Mouse (Mus musculus) T-helper 1 cell (primary cell): ENCODE measurements around the gene Gsc2.

Experiments used
- in situ Hi-C: fragments of 300-600 bp; cut with MboI, MseI; formaldehyde crosslinking; loops from one replicate; pipeline ENCODE4 v1.15.1; 2025; ENCODE audit warnings: high pct_unique_total_duplicates

The Gsc2 gene

GRCm38 (mm10) chr16:17922163-17922538 lies 7.3 kb upstream of the Gsc2 start:
- in situ Hi-C loops, result no loop called here

GRCm38 (mm10) chr16:17921325-17922162 lies 6.7 kb upstream of the Gsc2 start:
- in situ Hi-C loops, result no loop called here

- in situ Hi-C loops, result no loop called here
These were observed 5.7 kb upstream of the Gsc2 start for GRCm38 (mm10) chr16:17920586-17920985.

GRCm38 (mm10) chr16:17911052-17911595 lies 3.7 kb downstream of the Gsc2 start, which contains the start of gene Ess2:
Gene Ess2 (minus strand): TSS chr16:17911348.
- in situ Hi-C loops, result no loop called here

GRCm38 (mm10) chr16:17898462-17898861 lies 16.4 kb downstream of the Gsc2 start, which contains the start of the genes Dgcr2 and Tssk2:
Gene Dgcr2 (minus strand): TSS chr16:17898562.
Gene Tssk2 (plus strand): TSS chr16:17898637.
- in situ Hi-C loops, result loop anchor here (10.0 kb wide), 1 partner anchor 936 kb away; the partner anchor contains the start of genes 2510002D24Rik and Gm28539

GRCm38 (mm10) chr16:17896091-17896490 lies 18.8 kb downstream of the Gsc2 start:
- in situ Hi-C loops, result loop anchor here (10.0 kb wide), 1 partner anchor 939 kb away; the partner anchor contains the start of genes 2510002D24Rik and Gm28539

GRCm38 (mm10) chr16:17893923-17894322 lies 20.9 kb downstream of the Gsc2 start, which contains the start of gene Tssk1:
Gene Tssk1 (plus strand): TSS chr16:17894223.
- in situ Hi-C loops, result loop anchor here (10.0 kb wide), 1 partner anchor 941 kb away; the partner anchor contains the start of genes 2510002D24Rik and Gm28539

- in situ Hi-C loops, result loop anchor here (10.0 kb wide), 1 partner anchor 942 kb away; the partner anchor contains the start of genes 2510002D24Rik and Gm28539
These were observed 22.3 kb downstream of the Gsc2 start for GRCm38 (mm10) chr16:17892606-17893005.

- in situ Hi-C loops, result loop anchor here (10.0 kb wide), 1 partner anchor 943 kb away; the partner anchor contains the start of genes 2510002D24Rik and Gm28539
These were observed 23.3 kb downstream of the Gsc2 start, which contains the start of gene Gm20518 for GRCm38 (mm10) chr16:17891567-17891959. Gene Gm20518 (minus strand): TSS chr16:17891671.

- in situ Hi-C loops, result loop anchor here (10.0 kb wide), 1 partner anchor 944 kb away; the partner anchor contains the start of genes 2510002D24Rik and Gm28539
These were observed 23.8 kb downstream of the Gsc2 start for GRCm38 (mm10) chr16:17890917-17891566.

- in situ Hi-C loops, result loop anchor here (10.0 kb wide), 1 partner anchor 944 kb away; the partner anchor contains the start of genes 2510002D24Rik and Gm28539
These were observed 24.5 kb downstream of the Gsc2 start for GRCm38 (mm10) chr16:17890342-17890727.

- in situ Hi-C loops, result loop anchor here (10.0 kb wide), 1 partner anchor 945 kb away; the partner anchor contains the start of genes 2510002D24Rik and Gm28539
These were observed 25.0 kb downstream of the Gsc2 start for GRCm38 (mm10) chr16:17889689-17890341.

- in situ Hi-C loops, result no loop called here
These were observed 30.7 kb downstream of the Gsc2 start for GRCm38 (mm10) chr16:17884116-17884515.

- in situ Hi-C loops, result no loop called here
These were observed 32.7 kb downstream of the Gsc2 start for GRCm38 (mm10) chr16:17882196-17882595.

- in situ Hi-C loops, result no loop called here
These were observed 35.3 kb downstream of the Gsc2 start for GRCm38 (mm10) chr16:17879571-17879970.

- in situ Hi-C loops, result no loop called here
These were observed 38.8 kb downstream of the Gsc2 start for GRCm38 (mm10) chr16:17876096-17876495.

- in situ Hi-C loops, result no loop called here
These were observed 39.7 kb downstream of the Gsc2 start for GRCm38 (mm10) chr16:17875174-17875573.

- in situ Hi-C loops, result no loop called here
These were observed 41.9 kb downstream of the Gsc2 start for GRCm38 (mm10) chr16:17872995-17873394.

- in situ Hi-C loops, result no loop called here
These were observed 43.6 kb downstream of the Gsc2 start for GRCm38 (mm10) chr16:17871248-17871647.

GRCm38 (mm10) chr16:17865770-17866169 lies 49.1 kb downstream of the Gsc2 start:
- in situ Hi-C loops, result no loop called here

GRCm38 (mm10) chr16:17865293-17865692 lies 49.6 kb downstream of the Gsc2 start:
- in situ Hi-C loops, result no loop called here
